Mouse (Mus musculus): Measurements from ENCODE around the gene Pax4. TPM values are rescaled to one million over a fixed set of nuclear protein-coding genes. Genes with fewer than 3 reads are reported as not detected.

Gene Pax4
- total RNA-seq (2022): not detected

GRCm38 (mm10) chr6:28449253-28449652 lies at the start of gene Pax4:
TSS of gene Pax4 (minus strand) at chr6:28449353.
- no peak for DNase-seq (ENCODE audit: low spot score in 2 of 2)

- DNase-seq (ENCODE audit: low spot score in 2 of 2): no peak
Observed at GRCm38 (mm10) chr6:28497837-28498236, 48.7 kb upstream of the Pax4 start.

GRCm38 (mm10) chr6:28491198-28491597 lies 42.0 kb upstream of the Pax4 start:
- DNase-seq (ENCODE audit: low spot score in 2 of 2): no peak

GRCm38 (mm10) chr6:28490612-28491011 lies 41.5 kb upstream of the Pax4 start:
- DNase-seq (ENCODE audit: low spot score in 2 of 2): no peak

- no peak for DNase-seq (ENCODE audit: low spot score in 2 of 2)
Observed at GRCm38 (mm10) chr6:28488204-28488851, 39.2 kb upstream of the Pax4 start.

- DNase-seq (ENCODE audit: low spot score in 2 of 2): no peak
Observed at GRCm38 (mm10) chr6:28486905-28487304, 37.8 kb upstream of the Pax4 start.

GRCm38 (mm10) chr6:28486471-28486870 lies 37.3 kb upstream of the Pax4 start:
- DNase-seq (ENCODE audit: low spot score in 2 of 2): no peak

- no peak for DNase-seq (ENCODE audit: low spot score in 2 of 2)
Observed at GRCm38 (mm10) chr6:28486008-28486407, 36.9 kb upstream of the Pax4 start.

GRCm38 (mm10) chr6:28482711-28483315 lies 33.7 kb upstream of the Pax4 start:
- no peak for DNase-seq (ENCODE audit: low spot score in 2 of 2)

GRCm38 (mm10) chr6:28480752-28481492 lies 31.8 kb upstream of the Pax4 start:
- no peak for DNase-seq (ENCODE audit: low spot score in 2 of 2)

GRCm38 (mm10) chr6:28479865-28480751 lies 31.0 kb upstream of the Pax4 start:
- peak; percentile 99 to 100 for DNase-seq (ENCODE audit: low spot score in 2 of 2)

- DNase-seq (ENCODE audit: low spot score in 2 of 2): no peak
Observed at GRCm38 (mm10) chr6:28474839-28475238, 25.7 kb upstream of the Pax4 start, which contains the start of gene Snd1. TSS of gene Snd1 (plus strand) at chr6:28475139.

- no peak for DNase-seq (ENCODE audit: low spot score in 2 of 2)
Observed at GRCm38 (mm10) chr6:28474211-28474610, 25.1 kb upstream of the Pax4 start.

GRCm38 (mm10) chr6:28471284-28472035 lies 22.3 kb upstream of the Pax4 start:
- DNase-seq (ENCODE audit: low spot score in 2 of 2): no peak

- DNase-seq (ENCODE audit: low spot score in 2 of 2): no peak
Observed at GRCm38 (mm10) chr6:28470621-28471020, 21.5 kb upstream of the Pax4 start.

- DNase-seq (ENCODE audit: low spot score in 2 of 2): no peak
Observed at GRCm38 (mm10) chr6:28470017-28470602, 21.0 kb upstream of the Pax4 start.

GRCm38 (mm10) chr6:28464630-28465029 lies 15.5 kb upstream of the Pax4 start:
- DNase-seq (ENCODE audit: low spot score in 2 of 2): no peak

GRCm38 (mm10) chr6:28460534-28460933 lies 11.4 kb upstream of the Pax4 start:
- peak; percentile 23 to 49 for DNase-seq (ENCODE audit: low spot score in 2 of 2)

- no peak for DNase-seq (ENCODE audit: low spot score in 2 of 2)
Observed at GRCm38 (mm10) chr6:28459221-28459668, 10.1 kb upstream of the Pax4 start.

GRCm38 (mm10) chr6:28450977-28451376 lies 1.8 kb upstream of the Pax4 start:
- DNase-seq (ENCODE audit: low spot score in 2 of 2): no peak
